Mouse (Mus musculus) bone marrow, adult 2 months (tissue): ENCODE results near the gene Dcdc2a. TPM values are rescaled to one million over a fixed set of nuclear protein-coding genes. Genes with fewer than 3 reads are reported as not detected.

Experiments
- H3K27ac ChIP-seq: fragments of 200-500 bp; 2 replicates; pipeline ENCODE4 v1.5.1; 2012; ENCODE audit warnings: low read depth, mild to moderate bottlenecking, control low read depth, inconsistent platforms, low read length; ENCODE audit not compliant: control insufficient read depth, poor library complexity, insufficient read depth
- H3K4me1 ChIP-seq: fragments of 200-500 bp; 2 replicates; pipeline ENCODE4 v1.6.1; 2011; ENCODE audit warnings: low read length; ENCODE audit not compliant: control insufficient read depth, insufficient read depth
- H3K4me3 ChIP-seq: fragments of 200-500 bp; replicated peaks from 2 replicates; pipeline ENCODE3; 2011; ENCODE audit warnings: mild to moderate bottlenecking, low read depth, low read length, control low read depth; ENCODE audit not compliant: control insufficient read depth
- CTCF ChIP-seq: fragments of 200-500 bp; IDR thresholded peaks from 2 replicates; pipeline ENCODE4 v1.5.1; 2011; ENCODE audit warnings: low read length, control low read depth; ENCODE audit not compliant: control insufficient read depth, insufficient read depth
- POLR2A ChIP-seq: fragments of 200-500 bp; IDR thresholded peaks from 2 replicates; pipeline ENCODE4 v1.6.1; 2011; ENCODE audit warnings: low read depth, mild to moderate bottlenecking, control low read depth, low read length, borderline replicate concordance; ENCODE audit not compliant: control insufficient read depth
- WGBS: fragments of 180-500 bp; shearing (Covaris S2); methylation state at CpG from one replicate; pipeline ENCODE4 v1.1.7; 2018; 5-methylcytosine and 5-hydroxymethylcytosine counted together
- polyA plus RNA-seq: library from polyadenylated mRNA; stranded (reverse); fragments of >200 nt; gene quantifications from 2 replicates; pipeline ENCODE4 v1.2.4, GENCODE M21; 2011; ENCODE audit warnings: low replicate concordance; ENCODE audit not compliant: missing spikeins, insufficient read depth, insufficient read length

Gene Dcdc2a
- polyA plus RNA-seq, 1 experiment, result not detected

DNA sequence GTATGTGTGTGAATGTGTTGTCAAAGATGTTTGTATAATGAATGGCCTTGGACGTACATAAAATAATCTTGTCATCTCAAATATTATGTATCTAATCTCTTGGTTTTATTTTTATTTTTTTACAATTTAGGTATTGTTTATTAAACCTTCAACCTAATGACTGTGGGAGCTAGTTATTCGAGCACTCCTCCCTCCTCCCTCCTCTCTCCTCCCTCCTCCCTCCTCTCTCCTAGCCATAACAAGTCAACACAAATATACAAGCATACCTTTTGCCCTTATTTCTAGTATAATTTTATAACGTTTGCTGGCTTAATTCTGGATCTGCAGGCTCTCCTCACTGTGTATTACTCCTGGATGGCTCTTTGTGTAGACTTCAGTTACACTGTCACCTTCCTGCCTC lies 134.4 kb downstream of the Dcdc2a start:
- Histone ChIP-seq H3K4me3 (no peak overlapping the region), H3K4me1 (no peaks in the 10 kb centered on the region), H3K27ac (no peak overlapping the region)
- TF ChIP-seq CTCF (no peak), POLR2A (no peak)
- 56% methylated on average over 3 of the region's 3 CpGs for WGBS

DNA sequence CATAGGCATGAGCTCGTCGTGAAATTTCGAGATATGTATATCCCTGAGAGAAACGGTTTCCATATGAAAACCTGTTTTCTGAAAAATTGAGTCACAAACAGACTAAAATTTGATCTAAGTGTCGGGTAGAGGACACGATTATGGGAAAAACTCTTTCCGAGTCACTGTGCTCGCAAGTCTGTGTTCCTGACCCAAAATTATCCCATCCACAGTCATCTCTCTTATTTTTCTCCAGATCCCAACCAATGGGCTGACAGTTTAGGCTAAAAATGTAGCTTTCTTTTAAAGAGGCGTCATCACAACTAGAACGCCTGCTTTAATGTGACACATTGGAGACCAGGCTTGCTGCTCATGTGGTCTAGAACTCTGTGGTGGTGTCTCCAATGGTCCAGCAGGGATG lies 139.9 kb downstream of the Dcdc2a start:
- 85% methylated on average over 10 of the region's 10 CpGs for WGBS
- no peak for TF ChIP-seq POLR2A
- Histone ChIP-seq H3K4me3 (no peak overlapping the region), H3K27ac (no peak overlapping the region), H3K4me1 (no peaks in the 10 kb centered on the region)

DNA sequence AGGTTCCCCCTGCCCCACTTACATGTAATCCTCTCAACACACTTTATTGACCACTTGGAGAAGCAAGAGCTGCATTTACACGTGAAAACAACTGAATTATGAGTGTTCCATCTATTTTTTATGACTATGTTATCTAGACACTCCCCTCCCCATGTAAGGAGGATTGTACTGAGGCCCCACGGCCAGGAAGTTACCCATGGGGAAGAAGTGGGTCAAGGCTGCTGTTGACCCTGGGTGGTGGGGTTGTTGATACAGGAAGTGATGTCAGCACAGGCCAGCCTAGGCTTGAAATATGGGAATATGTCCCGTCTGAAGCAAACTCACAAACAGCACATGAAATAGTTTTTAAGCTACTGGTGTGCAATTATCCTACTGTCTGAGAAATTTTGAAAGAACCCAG lies 144.1 kb downstream of the Dcdc2a start:
- H3K4me1 ChIP-seq, result no peaks in the 10 kb centered on the region
- TF ChIP-seq CTCF (no peak), POLR2A (no peak)
- 37% methylated on average over 3 of the region's 3 CpGs for WGBS
- H3K27ac ChIP-seq, result no peak overlapping the region
- no peak overlapping the region for H3K4me3 ChIP-seq

DNA sequence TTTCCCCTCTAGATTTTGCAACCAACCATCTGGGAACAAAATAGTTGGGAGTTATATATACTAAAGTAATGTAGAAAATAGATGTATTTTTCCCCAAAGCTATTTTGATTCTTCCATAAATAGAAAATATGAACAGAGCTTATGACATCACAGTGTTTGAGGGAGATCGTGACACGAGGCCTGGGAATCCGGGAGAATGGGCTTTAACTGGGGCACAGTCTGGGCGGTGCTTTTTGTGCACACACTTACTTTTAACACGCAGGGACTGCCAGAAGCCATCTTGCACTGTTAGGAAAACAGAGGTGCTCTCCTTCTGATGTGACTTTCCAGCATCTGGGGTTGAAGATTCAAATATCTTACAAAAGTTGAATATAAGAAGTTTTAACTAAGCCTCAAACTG lies 151.1 kb downstream of the Dcdc2a start:
- Histone ChIP-seq H3K27ac (no peak overlapping the region), H3K4me1 (no peaks in the 10 kb centered on the region)
- 89% methylated on average over 5 of the region's 5 CpGs for WGBS

DNA sequence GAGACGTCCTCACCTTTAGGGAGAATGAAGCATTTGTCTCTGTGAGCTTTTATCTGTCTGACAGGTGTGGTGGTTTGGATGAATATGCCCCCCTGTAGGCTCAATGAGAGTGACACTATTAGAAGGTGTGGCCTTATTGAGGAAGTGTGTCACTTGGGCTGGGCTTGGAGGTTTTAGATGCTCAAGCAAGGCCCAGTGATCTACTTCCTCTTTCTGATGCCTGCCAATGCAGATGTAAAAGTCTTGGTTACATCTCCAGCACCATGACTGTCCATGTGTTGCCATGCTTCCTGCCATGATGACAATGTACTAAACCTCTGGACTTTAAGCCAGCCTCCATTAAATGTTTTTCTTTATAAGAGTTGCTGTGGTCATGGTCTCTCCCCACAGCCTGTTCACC lies 162.6 kb downstream of the Dcdc2a start:
- H3K27ac ChIP-seq, result no peak overlapping the region
- 78% methylated on average over 1 of the region's 1 CpGs for WGBS
- H3K4me3 ChIP-seq, result no peak overlapping the region
- no peaks in the 10 kb centered on the region for H3K4me1 ChIP-seq
- TF ChIP-seq POLR2A (no peak), CTCF (no peak)

More for the DNA sequence above, 151.1 kb downstream of the Dcdc2a start:
- no peak overlapping the region for H3K4me3 ChIP-seq
- TF ChIP-seq CTCF, result no peak
- TF ChIP-seq POLR2A, result no peak

DNA sequence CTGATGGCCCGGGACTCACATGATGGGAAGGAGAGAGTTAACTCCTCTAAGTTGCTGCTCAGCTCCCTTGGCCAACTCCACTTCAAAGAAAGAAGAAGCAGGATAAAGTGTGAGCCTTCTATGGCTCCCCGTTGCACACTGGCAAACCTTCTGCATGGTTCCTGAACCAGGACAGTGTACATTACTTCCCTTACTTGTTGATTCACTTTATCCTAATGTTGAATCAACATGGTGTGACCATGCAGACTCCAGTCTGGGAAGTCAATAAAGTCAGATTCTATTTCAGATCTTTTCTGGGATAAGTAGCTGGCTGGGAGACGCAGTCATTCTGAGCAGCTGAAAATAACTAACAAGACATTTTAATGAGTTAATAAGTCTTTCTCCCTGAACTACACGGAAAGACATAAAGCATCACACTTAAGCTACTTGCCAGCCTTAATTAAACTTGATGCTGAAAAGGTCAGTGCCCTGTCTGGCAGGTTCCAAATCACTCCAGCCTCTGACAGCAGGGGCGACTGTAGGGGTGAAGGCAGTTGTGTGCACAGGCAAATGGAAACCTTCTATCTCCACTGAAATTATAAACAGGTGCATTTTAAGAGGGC lies 164.5 kb downstream of the Dcdc2a start:
- Histone ChIP-seq H3K4me1 (no peaks in the 10 kb centered on the region), H3K4me3 (no peak overlapping the region), H3K27ac (no peak overlapping the region)
- 71% methylated on average over 5 of the region's 5 CpGs for WGBS
- no peak for TF ChIP-seq CTCF
- no peak for TF ChIP-seq POLR2A

DNA sequence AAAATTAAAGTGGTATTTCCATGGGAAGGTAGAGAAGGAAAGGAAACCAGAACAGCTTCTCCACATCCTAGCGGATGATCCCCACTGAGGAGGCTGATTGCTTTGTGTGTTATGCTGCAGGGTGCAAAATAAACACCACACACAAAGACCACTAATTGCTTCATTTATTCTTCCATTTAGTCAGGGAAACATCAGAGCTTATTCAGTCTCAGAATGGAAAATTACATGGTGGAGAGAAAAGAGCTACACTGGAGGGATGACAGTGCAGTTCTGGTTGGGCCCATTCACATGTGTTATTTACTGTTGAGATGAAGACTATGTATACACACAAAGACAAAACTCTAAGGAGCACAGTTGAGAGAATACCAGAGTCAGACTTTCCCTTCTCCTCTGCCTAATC lies 196.1 kb downstream of the Dcdc2a start:
- WGBS, result 83% methylated on average over 1 of the region's 1 CpGs
- TF ChIP-seq POLR2A (no peak), CTCF (no peak)
- Histone ChIP-seq H3K4me3 (no peak overlapping the region), H3K4me1 (no peaks in the 10 kb centered on the region), H3K27ac (no peak overlapping the region)

DNA sequence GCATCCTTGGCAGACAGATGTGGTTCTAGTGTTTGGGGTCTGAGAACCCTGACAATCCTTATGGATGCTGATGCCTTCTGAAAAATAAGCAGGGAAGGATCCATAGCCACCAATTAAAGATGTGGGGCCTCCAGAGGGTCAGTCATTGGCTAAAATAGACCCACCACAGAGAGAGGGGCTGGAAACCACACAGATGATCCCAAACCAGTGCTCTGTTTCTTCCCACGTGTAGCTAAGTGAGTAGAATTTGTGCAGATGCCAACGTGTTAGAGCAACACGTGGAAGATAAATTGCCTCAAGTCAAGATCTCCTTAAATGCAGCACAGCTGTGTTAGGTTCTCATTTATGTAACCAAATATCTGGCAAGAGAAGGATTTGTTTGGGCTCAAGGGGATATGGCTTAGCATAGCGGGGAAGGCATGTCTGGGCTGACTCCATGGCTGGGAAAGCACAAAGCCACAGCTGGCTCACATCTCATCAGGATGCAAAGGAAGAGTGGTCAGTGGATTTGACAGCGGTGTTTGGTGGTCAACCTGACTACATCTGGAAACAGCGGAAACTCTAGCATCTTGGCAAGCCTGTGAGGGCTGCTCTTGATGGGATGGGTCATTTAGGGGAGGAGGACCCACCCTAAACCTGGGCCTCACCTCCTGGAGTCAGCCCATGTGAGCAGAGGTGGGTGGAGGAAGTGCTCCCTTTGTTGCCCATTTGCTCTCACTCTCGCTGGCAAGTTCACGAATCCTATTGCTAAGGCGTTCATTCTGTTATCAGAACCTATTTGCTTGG lies 198.9 kb downstream of the Dcdc2a start:
- H3K4me3 ChIP-seq, result no peak overlapping the region
- H3K27ac ChIP-seq, result no peak overlapping the region
- WGBS, result 76% methylated on average over 9 of the region's 9 CpGs

More for the DNA sequence above, 198.9 kb downstream of the Dcdc2a start:
- H3K4me1 ChIP-seq, result no peaks in the 10 kb centered on the region
- TF ChIP-seq CTCF, result no peak
- no peak for TF ChIP-seq POLR2A
